Mouse (Mus musculus) hindbrain, embryonic 10.5 days (tissue): ENCODE results near the gene Psmb9. TPM values are rescaled to one million over a fixed set of nuclear protein-coding genes. Genes with fewer than 3 reads are reported as not detected.
"Not testable (repeated sequence)": the region's sequence is repeated elsewhere in the genome, so short reads cannot be mapped to it uniquely, and the experiment has no call there.

Source experiments
- DNase-seq: peaks from one replicate; pipeline ENCODE4 v3.0.0-alpha.2; 2017; ENCODE audit warnings: low spot score
- H3K27ac ChIP-seq: fragments of 300-500 bp; sonication (generic); 2 replicates; pipeline ENCODE4 v1.5.1; 2016; ENCODE audit warnings: mild to moderate bottlenecking, moderate library complexity
- H3K27me3 ChIP-seq: fragments of 300-500 bp; sonication (generic); 2 replicates; pipeline ENCODE4 v1.6.1; 2016; ENCODE audit warnings: mild to moderate bottlenecking; ENCODE audit not compliant: poor library complexity, insufficient read depth, severe bottlenecking
- H3K36me3 ChIP-seq: fragments of 300-500 bp; sonication (generic); 2 replicates; pipeline ENCODE4 v1.6.1; 2016; ENCODE audit warnings: mild to moderate bottlenecking, moderate library complexity
- H3K4me1 ChIP-seq: fragments of 300-500 bp; sonication (generic); replicated peaks from 2 replicates; pipeline ENCODE4 v1.6.1; 2016; ENCODE audit warnings: mild to moderate bottlenecking
- H3K4me3 ChIP-seq: fragments of 300-500 bp; sonication (generic); 2 replicates; pipeline ENCODE4 v1.5.1; 2016; ENCODE audit warnings: mild to moderate bottlenecking, moderate library complexity
- H3K9me3 ChIP-seq: fragments of 300-500 bp; sonication (generic); 2 replicates; pipeline ENCODE4 v1.6.1; 2016; ENCODE audit warnings: mild to moderate bottlenecking, moderate library complexity
- WGBS: fragments of 180-500 bp; shearing (Covaris S2); methylation state at CpG from one replicate; pipeline ENCODE4 v1.1.7; 2016; 5-methylcytosine and 5-hydroxymethylcytosine counted together
- polyA plus RNA-seq: library from polyadenylated mRNA; unstranded; fragments of >200 nt; fragmentation: Nextera tagmentation; extraction: Ambion mirVana; gene quantifications from 2 replicates; pipeline ENCODE4 v1.2.1, GENCODE M21; 2016

The Psmb9 gene
- polyA plus RNA-seq, 1 experiment from 2014 or later = 0.97 TPM

GRCm38 (mm10) chr17:34170877-34171498, 16.6 kb downstream of the Psmb9 start:
- no peaks in the 10 kb centered on the region for H3K4me1 ChIP-seq
- H3K27me3 ChIP-seq = no peaks in the 10 kb centered on the region; the same call in 1 of the 2 replicates
- DNase-seq = peak; percentile 67
- H3K4me3 ChIP-seq = no peak overlapping the region
- no peaks in the 10 kb centered on the region for H3K36me3 ChIP-seq
- peaks cover 7% of the 10 kb centered on the region; the same call in 1 of the 2 replicates for H3K9me3 ChIP-seq
- WGBS = 46% methylated on average over 13 of the region's 13 CpGs
- no peak overlapping the region for H3K27ac ChIP-seq

GRCm38 (mm10) chr17:34170487-34170876, 17.1 kb downstream of the Psmb9 start:
- Histone ChIP-seq H3K4me1 (no peaks in the 10 kb centered on the region), H3K4me3 (no peak overlapping the region), H3K27me3 (no peaks in the 10 kb centered on the region; the same call in 1 of the 2 replicates), H3K9me3 (peaks cover 10% of the 10 kb centered on the region; the same call in 1 of the 2 replicates), H3K27ac (no peak overlapping the region), H3K36me3 (no peaks in the 10 kb centered on the region)
- no peak for DNase-seq
- WGBS = 31% methylated on average over 4 of the region's 4 CpGs

GRCm38 (mm10) chr17:34169279-34169678, 18.3 kb downstream of the Psmb9 start:
- 6% methylated on average over 2 of the region's 2 CpGs for WGBS
- no peaks in the 10 kb centered on the region for H3K36me3 ChIP-seq

GRCm38 (mm10) chr17:34165033-34165730, 22.4 kb downstream of the Psmb9 start:
- Histone ChIP-seq H3K27me3 (no peaks in the 10 kb centered on the region; the same call in 1 of the 2 replicates), H3K4me3 (no peak overlapping the region), H3K36me3 (no peaks in the 10 kb centered on the region), H3K27ac (no peak overlapping the region), H3K9me3 (0 out of 2 replicates have a peak, but pooled peaks cover 4% of the 10 kb centered on the region), H3K4me1 (no peaks in the 10 kb centered on the region)
- DNase-seq = no peak
- 86% methylated on average over 6 of the region's 6 CpGs for WGBS

More at GRCm38 (mm10) chr17:34169279-34169678, 18.3 kb downstream of the Psmb9 start:
- Histone ChIP-seq H3K4me3 (no peak overlapping the region), H3K9me3 (peaks cover 12% of the 10 kb centered on the region; the same call in 1 of the 2 replicates), H3K27ac (no peak overlapping the region), H3K4me1 (no peaks in the 10 kb centered on the region), H3K27me3 (no peaks in the 10 kb centered on the region; the same call in 1 of the 2 replicates)
- DNase-seq = peak; percentile 37

- no peak for DNase-seq
- WGBS = 40% methylated on average over 9 of the region's 9 CpGs
Measured at GRCm38 (mm10) chr17:34164202-34164895, 23.2 kb downstream of the Psmb9 start.

GRCm38 (mm10) chr17:34155534-34155933, 32.0 kb downstream of the Psmb9 start:
- DNase-seq = no peak
- WGBS = 64% methylated on average over 5 of the region's 5 CpGs

More at GRCm38 (mm10) chr17:34164202-34164895, 23.2 kb downstream of the Psmb9 start:
- Histone ChIP-seq H3K4me1 (no peaks in the 10 kb centered on the region), H3K9me3 (0 out of 2 replicates have a peak, but pooled peaks cover 4% of the 10 kb centered on the region), H3K4me3 (no peak overlapping the region), H3K27ac (no peak overlapping the region), H3K36me3 (no peaks in the 10 kb centered on the region), H3K27me3 (no peaks in the 10 kb centered on the region; the same call in 1 of the 2 replicates)

GRCm38 (mm10) chr17:34152923-34153322, 34.6 kb downstream of the Psmb9 start, which contains the start of gene H2-DMb1:
TSS of gene H2-DMb1 (plus strand) at chr17:34153072.
- Histone ChIP-seq H3K4me3 (no peak within 1 kb of the TSS), H3K36me3 (no peaks in the 10 kb centered on the region), H3K4me1 (no peaks in the 10 kb centered on the region), H3K27ac (no peak within 1 kb of the TSS), H3K27me3 (no peaks in the 10 kb centered on the region), H3K9me3 (no peaks in the 10 kb centered on the region)
- DNase-seq = no peak
- WGBS = 62% methylated on average over 4 of the region's 4 CpGs

More at GRCm38 (mm10) chr17:34155534-34155933, 32.0 kb downstream of the Psmb9 start:
- H3K9me3 ChIP-seq = no peaks in the 10 kb centered on the region
- no peaks in the 10 kb centered on the region for H3K36me3 ChIP-seq
- H3K27me3 ChIP-seq = no peaks in the 10 kb centered on the region
- no peaks in the 10 kb centered on the region for H3K4me1 ChIP-seq
- no peak overlapping the region for H3K4me3 ChIP-seq
- H3K27ac ChIP-seq = no peak overlapping the region

GRCm38 (mm10) chr17:34144960-34145371, 42.6 kb downstream of the Psmb9 start:
- H3K4me3 ChIP-seq = no peak overlapping the region
- DNase-seq = no peak
- H3K27ac ChIP-seq = no peak overlapping the region
- H3K27me3 ChIP-seq = peaks cover 16% of the 10 kb centered on the region
- no peaks in the 10 kb centered on the region for H3K36me3 ChIP-seq
- H3K4me1 ChIP-seq = peaks cover 19% of the 10 kb centered on the region
- no peaks in the 10 kb centered on the region for H3K9me3 ChIP-seq
- WGBS = 76% methylated on average over 3 of the region's 3 CpGs

- DNase-seq, H3K27ac ChIP-seq, H3K9me3 ChIP-seq, H3K36me3 ChIP-seq, H3K4me3 ChIP-seq: not testable (repeated sequence)
- peaks cover 26% of the 10 kb centered on the region for H3K4me1 ChIP-seq
- WGBS = 89% methylated on average over 4 of the region's 4 CpGs
- H3K27me3 ChIP-seq = peaks cover 24% of the 10 kb centered on the region
Measured at GRCm38 (mm10) chr17:34144221-34144620, 43.3 kb downstream of the Psmb9 start.

- no peaks in the 10 kb centered on the region for H3K9me3 ChIP-seq
- H3K36me3 ChIP-seq = no peaks in the 10 kb centered on the region
- DNase-seq = no peak
- H3K27me3 ChIP-seq = peaks cover 31% of the 10 kb centered on the region
- H3K27ac ChIP-seq = no peak overlapping the region
- 70% methylated on average over 5 of the region's 5 CpGs for WGBS
- peaks cover 34% of the 10 kb centered on the region for H3K4me1 ChIP-seq
- no peak overlapping the region for H3K4me3 ChIP-seq
Measured at GRCm38 (mm10) chr17:34143461-34143860, 44.1 kb downstream of the Psmb9 start.

- WGBS = 37% methylated on average over 7 of the region's 7 CpGs
- H3K27me3 ChIP-seq = peaks cover 35% of the 10 kb centered on the region
- H3K4me3 ChIP-seq = no peak within 1 kb of the TSS
- no peak for DNase-seq
- H3K9me3 ChIP-seq = no peaks in the 10 kb centered on the region
- peaks cover 34% of the 10 kb centered on the region for H3K4me1 ChIP-seq
- H3K36me3 ChIP-seq = no peaks in the 10 kb centered on the region
- no peak within 1 kb of the TSS for H3K27ac ChIP-seq
Measured at GRCm38 (mm10) chr17:34143033-34143432, 44.5 kb downstream of the Psmb9 start, which contains the start of gene H2-DMb2. TSS of gene H2-DMb2 (plus strand) at chr17:34143307.

- no peak overlapping the region for H3K27ac ChIP-seq
- no peaks in the 10 kb centered on the region for H3K9me3 ChIP-seq
- H3K36me3 ChIP-seq = no peaks in the 10 kb centered on the region
- peaks cover 40% of the 10 kb centered on the region for H3K27me3 ChIP-seq
- DNase-seq = no peak
- H3K4me1 ChIP-seq = peaks cover 37% of the 10 kb centered on the region
- 80% methylated on average over 7 of the region's 7 CpGs for WGBS
- no peak overlapping the region for H3K4me3 ChIP-seq
Measured at GRCm38 (mm10) chr17:34142456-34143010, 45.0 kb downstream of the Psmb9 start.
